Mouse (Mus musculus): Measurements from ENCODE around the gene Mlx.

The Mlx gene

GRCm38 (mm10) chr11:101086756-101087681 is at the start of gene Mlx:
Mlx (plus strand) TSS chr11:101087277.
- in situ Hi-C loops (cut with MboI; ENCODE audit: low pct_unique_long_range_greater_than_20kb in 1 of 2, low sequenced_read_pairs in 2 of 2, unreplicated experiment in 1 of 2): no loop called here

GRCm38 (mm10) chr11:101037795-101038194 is 49.3 kb upstream of the Mlx start:
- in situ Hi-C loops (cut with MboI; ENCODE audit: low pct_unique_long_range_greater_than_20kb in 1 of 2, low sequenced_read_pairs in 2 of 2, unreplicated experiment in 1 of 2): no loop called here

GRCm38 (mm10) chr11:101045826-101046225 is 41.3 kb upstream of the Mlx start:
- in situ Hi-C loops (cut with MboI; ENCODE audit: low pct_unique_long_range_greater_than_20kb in 1 of 2, low sequenced_read_pairs in 2 of 2, unreplicated experiment in 1 of 2): no loop called here

GRCm38 (mm10) chr11:101046440-101046839 is 40.6 kb upstream of the Mlx start:
- in situ Hi-C loops (cut with MboI; ENCODE audit: low pct_unique_long_range_greater_than_20kb in 1 of 2, low sequenced_read_pairs in 2 of 2, unreplicated experiment in 1 of 2): no loop called here

GRCm38 (mm10) chr11:101047502-101047901 is 39.6 kb upstream of the Mlx start:
- in situ Hi-C loops (cut with MboI; ENCODE audit: low pct_unique_long_range_greater_than_20kb in 1 of 2, low sequenced_read_pairs in 2 of 2, unreplicated experiment in 1 of 2): no loop called here

- in situ Hi-C loops (cut with MboI; ENCODE audit: low pct_unique_long_range_greater_than_20kb in 1 of 2, low sequenced_read_pairs in 2 of 2, unreplicated experiment in 1 of 2): loop anchor here (25.0 kb wide), 1 partner anchor 188 kb away; the partner anchor contains the start of genes Stat5a (in 2 of the 2) and Stat5b (in 2 of the 2)
Measured at GRCm38 (mm10) chr11:101050359-101050758, 36.7 kb upstream of the Mlx start.

- in situ Hi-C loops (cut with MboI; ENCODE audit: low pct_unique_long_range_greater_than_20kb in 1 of 2, low sequenced_read_pairs in 2 of 2, unreplicated experiment in 1 of 2): loop anchor here (25.0 kb wide), 1 partner anchor 189 kb away; the partner anchor contains the start of genes Stat5a (in 2 of the 2) and Stat5b (in 2 of the 2)
Measured at GRCm38 (mm10) chr11:101051051-101051493, 36.0 kb upstream of the Mlx start.

GRCm38 (mm10) chr11:101051617-101052016 is 35.5 kb upstream of the Mlx start:
- in situ Hi-C loops (cut with MboI; ENCODE audit: low pct_unique_long_range_greater_than_20kb in 1 of 2, low sequenced_read_pairs in 2 of 2, unreplicated experiment in 1 of 2): loop anchor here (25.0 kb wide), 1 partner anchor 189 kb away; the partner anchor contains the start of genes Stat5a (in 2 of the 2) and Stat5b (in 2 of the 2)

GRCm38 (mm10) chr11:101052751-101053473 is 34.2 kb upstream of the Mlx start:
- in situ Hi-C loops (cut with MboI; ENCODE audit: low pct_unique_long_range_greater_than_20kb in 1 of 2, low sequenced_read_pairs in 2 of 2, unreplicated experiment in 1 of 2): loop anchor here (25.0 kb wide), 1 partner anchor 191 kb away; the partner anchor contains the start of genes Stat5a (in 2 of the 2) and Stat5b (in 2 of the 2)

GRCm38 (mm10) chr11:101053974-101054373 is 33.1 kb upstream of the Mlx start:
- in situ Hi-C loops (cut with MboI; ENCODE audit: low pct_unique_long_range_greater_than_20kb in 1 of 2, low sequenced_read_pairs in 2 of 2, unreplicated experiment in 1 of 2): loop anchor here (25.0 kb wide), 1 partner anchor 192 kb away; the partner anchor contains the start of genes Stat5a (in 2 of the 2) and Stat5b (in 2 of the 2)

- in situ Hi-C loops (cut with MboI; ENCODE audit: low pct_unique_long_range_greater_than_20kb in 1 of 2, low sequenced_read_pairs in 2 of 2, unreplicated experiment in 1 of 2): loop anchor here (5.0 to 25.0 kb wide), 2 partner anchors 73 to 193 kb away; partner anchors contain the start of genes Stat5a (in 2 of the 2) and Stat5b (in 2 of the 2)
Measured at GRCm38 (mm10) chr11:101055418-101055817, 31.7 kb upstream of the Mlx start.

- in situ Hi-C loops (cut with MboI; ENCODE audit: low pct_unique_long_range_greater_than_20kb in 1 of 2, low sequenced_read_pairs in 2 of 2, unreplicated experiment in 1 of 2): loop anchor here (5.0 to 25.0 kb wide), 2 partner anchors 75 to 195 kb away; partner anchors contain the start of genes Stat5a (in 2 of the 2) and Stat5b (in 2 of the 2)
Measured at GRCm38 (mm10) chr11:101056885-101057284, 30.2 kb upstream of the Mlx start.

- in situ Hi-C loops (cut with MboI; ENCODE audit: low pct_unique_long_range_greater_than_20kb in 1 of 2, low sequenced_read_pairs in 2 of 2, unreplicated experiment in 1 of 2): loop anchor here (5.0 to 25.0 kb wide), 2 partner anchors 76 to 196 kb away; partner anchors contain the start of genes Stat5a (in 2 of the 2) and Stat5b (in 2 of the 2)
Measured at GRCm38 (mm10) chr11:101057860-101058259, 29.2 kb upstream of the Mlx start.

- in situ Hi-C loops (cut with MboI; ENCODE audit: low pct_unique_long_range_greater_than_20kb in 1 of 2, low sequenced_read_pairs in 2 of 2, unreplicated experiment in 1 of 2): loop anchor here (5.0 to 25.0 kb wide), 2 partner anchors 76 to 196 kb away; partner anchors contain the start of genes Stat5a (in 2 of the 2) and Stat5b (in 2 of the 2)
Measured at GRCm38 (mm10) chr11:101058726-101059125, 28.4 kb upstream of the Mlx start.

- in situ Hi-C loops (cut with MboI; ENCODE audit: low pct_unique_long_range_greater_than_20kb in 1 of 2, low sequenced_read_pairs in 2 of 2, unreplicated experiment in 1 of 2): loop anchor here (5.0 to 25.0 kb wide), 2 partner anchors 77 to 197 kb away; partner anchors contain the start of genes Stat5a (in 2 of the 2) and Stat5b (in 2 of the 2)
Measured at GRCm38 (mm10) chr11:101059473-101059872, 27.6 kb upstream of the Mlx start.

GRCm38 (mm10) chr11:101060126-101060525 is 27.0 kb upstream of the Mlx start:
- in situ Hi-C loops (cut with MboI; ENCODE audit: low pct_unique_long_range_greater_than_20kb in 1 of 2, low sequenced_read_pairs in 2 of 2, unreplicated experiment in 1 of 2): loop anchor here (25.0 kb wide), 1 partner anchor 198 kb away; the partner anchor contains the start of genes Stat5a (in 2 of the 2) and Stat5b (in 2 of the 2)

GRCm38 (mm10) chr11:101061049-101061448 is 26.0 kb upstream of the Mlx start:
- in situ Hi-C loops (cut with MboI; ENCODE audit: low pct_unique_long_range_greater_than_20kb in 1 of 2, low sequenced_read_pairs in 2 of 2, unreplicated experiment in 1 of 2): loop anchor here (25.0 kb wide), 1 partner anchor 199 kb away; the partner anchor contains the start of genes Stat5a (in 2 of the 2) and Stat5b (in 2 of the 2)
